Mouse (Mus musculus) thymus, postnatal 10 days (tissue): ENCODE results near the gene Zcchc4.
"Not testable (repeated sequence)": the region's sequence is repeated elsewhere in the genome, so short reads cannot be mapped to it uniquely, and the experiment has no call there.

Source experiments
- DNase-seq, 2 experiments: peaks; one replicate each; pipeline ENCODE4 v3.0.0; 2021; ENCODE audit warnings: low spot score in 2 of 2

Gene Zcchc4

DNA sequence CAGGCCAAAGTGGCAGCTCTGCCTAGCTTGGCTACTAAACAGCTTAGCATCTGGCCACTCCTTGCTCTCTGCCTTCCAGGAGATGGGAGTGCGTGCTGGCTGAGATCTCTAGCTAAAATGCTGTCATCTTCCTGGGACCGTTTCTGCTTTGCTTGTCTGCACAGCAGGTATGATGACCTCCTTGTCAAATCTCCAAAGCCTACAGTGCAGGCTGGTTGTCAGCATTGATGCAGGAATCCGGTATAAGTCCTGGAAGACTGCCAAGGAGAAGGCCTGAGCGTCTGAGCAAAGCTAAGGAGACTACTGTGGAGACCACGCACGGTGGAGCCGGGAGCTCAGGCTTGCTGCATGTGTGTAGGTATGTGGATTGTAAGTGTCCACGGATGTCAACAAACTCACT is at the start of gene Zcchc4:
Gene Zcchc4 (plus strand): TSS at position 173 of the 400 bp plus-strand sequence.
- no peak for DNase-seq

DNA sequence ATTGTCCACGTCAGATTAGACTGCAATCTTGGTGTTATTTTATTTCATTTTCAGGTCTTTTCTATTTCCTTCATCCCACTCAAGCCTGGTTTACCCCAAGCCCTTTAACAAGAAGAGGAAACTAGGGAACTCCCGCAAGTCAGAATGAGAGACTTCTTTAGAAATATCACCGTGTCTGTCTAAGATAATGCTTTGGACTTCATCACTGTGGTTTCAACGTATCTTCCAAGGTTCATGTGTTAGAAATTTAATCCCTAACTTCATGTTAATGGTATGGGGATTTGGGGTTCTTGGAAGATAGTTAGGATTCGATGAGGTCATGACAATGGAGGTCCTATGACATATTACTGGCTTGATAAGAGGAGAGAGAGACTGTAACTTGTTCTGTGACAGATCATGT is 47.5 kb upstream of the Zcchc4 start:
- DNase-seq = no peak

DNA sequence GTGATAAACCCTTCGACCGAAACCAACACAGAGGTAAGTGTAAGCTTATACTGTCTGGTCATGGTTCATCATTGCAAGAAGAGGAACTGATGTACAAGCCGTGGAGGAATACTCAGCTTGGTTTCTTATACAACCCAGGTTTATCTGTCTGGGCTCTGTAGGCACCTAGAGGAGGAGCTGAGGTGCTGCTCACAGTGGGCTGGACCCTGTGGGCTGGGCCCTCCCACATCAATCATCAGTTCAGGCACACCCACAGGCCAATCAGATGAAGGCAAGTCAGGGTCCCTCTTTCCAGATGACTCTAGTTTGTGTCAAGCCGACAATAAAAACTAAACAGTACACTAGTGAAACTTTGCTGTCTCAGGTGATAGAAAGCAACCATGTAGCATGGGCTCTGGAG is 42.4 kb upstream of the Zcchc4 start:
- no peak for DNase-seq

DNA sequence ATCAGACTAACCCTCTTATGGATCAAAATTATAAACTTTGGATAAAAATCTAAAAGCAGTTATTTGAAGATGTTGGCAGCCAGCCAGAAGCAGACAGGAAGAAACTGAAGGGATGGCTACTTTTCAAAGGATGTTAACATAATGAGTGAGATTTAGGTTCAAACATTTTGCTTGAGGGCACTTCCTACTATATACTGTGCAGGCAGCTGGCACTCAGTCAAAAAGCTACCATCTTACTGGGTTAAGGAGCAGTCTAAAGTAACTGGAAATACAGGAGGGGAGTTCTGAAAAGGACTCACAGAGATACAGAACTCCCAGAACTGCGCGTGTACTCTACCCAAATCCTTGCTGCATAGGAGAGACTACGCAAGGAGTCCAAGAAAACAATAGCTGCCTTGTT is 39.2 kb upstream of the Zcchc4 start:
- DNase-seq = no peak

DNA sequence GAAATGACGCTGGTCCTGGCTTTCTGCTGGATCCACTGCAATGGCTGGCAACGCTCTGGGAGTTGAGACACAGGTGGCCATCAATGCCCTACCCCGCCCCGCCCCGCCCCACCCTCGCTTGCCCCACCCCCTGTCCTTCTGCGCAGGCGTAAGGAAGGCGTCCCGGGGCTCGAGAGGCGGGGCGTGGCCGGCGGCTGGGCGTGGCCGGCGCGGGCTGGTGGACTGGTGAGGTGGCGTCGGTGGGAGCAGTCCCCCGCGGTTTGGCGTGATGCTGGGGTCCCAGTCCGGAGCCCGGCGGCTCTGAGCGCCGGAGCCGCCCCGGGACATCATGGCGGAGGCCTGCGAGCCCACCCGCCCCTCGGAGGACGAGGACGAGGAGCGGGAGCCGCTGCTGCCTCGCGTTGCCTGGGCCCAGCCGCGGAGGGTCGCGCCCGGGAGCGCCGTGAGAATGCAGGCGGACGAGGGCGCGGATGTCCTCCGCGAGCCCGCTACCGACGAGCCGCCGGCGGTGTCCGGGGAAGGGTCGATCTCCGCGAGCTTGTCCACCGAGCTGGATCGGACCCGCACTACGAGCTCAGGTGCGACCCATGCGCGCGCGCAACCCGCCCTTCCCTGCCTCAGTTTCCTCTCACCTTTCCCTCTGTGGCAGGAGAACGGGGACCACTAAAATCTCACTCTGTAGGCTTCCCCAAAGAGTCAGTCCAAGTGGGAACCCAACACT is 33.7 kb upstream of the Zcchc4 start, which contains the start of gene Pi4k2b:
Gene Pi4k2b (plus strand): TSS at position 184 of the 721 bp plus-strand sequence.
- peak; percentile 72 to 82 for DNase-seq

DNA sequence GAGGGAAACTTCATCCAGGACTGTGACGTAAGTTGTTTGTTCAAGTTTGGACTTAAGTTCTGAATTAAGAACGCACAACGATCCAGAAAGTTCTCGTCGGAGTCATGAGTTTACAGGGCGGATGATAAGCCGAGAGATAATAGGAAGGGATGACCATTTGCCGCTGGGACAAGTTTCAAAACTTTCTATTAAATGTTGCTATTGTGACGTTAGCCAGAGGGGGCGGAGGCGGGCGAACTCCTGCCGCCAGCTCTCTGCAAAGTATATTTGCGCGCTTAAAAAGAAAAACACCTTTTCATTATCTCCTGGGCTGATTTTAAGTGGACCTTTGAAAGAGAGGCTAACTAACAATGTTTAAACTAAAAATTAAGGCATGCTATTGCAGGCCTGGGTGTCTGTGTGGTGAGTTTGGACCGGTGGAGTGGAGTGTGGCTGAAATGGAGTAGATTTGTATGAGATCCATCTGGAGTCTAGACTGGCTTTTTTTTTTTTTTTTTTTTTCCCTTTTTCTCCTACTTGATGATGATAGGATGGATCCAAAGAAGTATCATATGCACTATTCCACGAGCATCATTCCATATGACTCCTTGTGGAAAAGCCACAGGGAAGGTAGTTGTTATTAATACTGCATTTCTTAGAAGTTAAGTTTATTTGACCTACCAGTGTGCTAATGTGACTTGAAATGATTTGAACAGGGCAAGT is 32.9 kb upstream of the Zcchc4 start:
- DNase-seq = peak in 1 of 2 experiments; percentile 28

DNA sequence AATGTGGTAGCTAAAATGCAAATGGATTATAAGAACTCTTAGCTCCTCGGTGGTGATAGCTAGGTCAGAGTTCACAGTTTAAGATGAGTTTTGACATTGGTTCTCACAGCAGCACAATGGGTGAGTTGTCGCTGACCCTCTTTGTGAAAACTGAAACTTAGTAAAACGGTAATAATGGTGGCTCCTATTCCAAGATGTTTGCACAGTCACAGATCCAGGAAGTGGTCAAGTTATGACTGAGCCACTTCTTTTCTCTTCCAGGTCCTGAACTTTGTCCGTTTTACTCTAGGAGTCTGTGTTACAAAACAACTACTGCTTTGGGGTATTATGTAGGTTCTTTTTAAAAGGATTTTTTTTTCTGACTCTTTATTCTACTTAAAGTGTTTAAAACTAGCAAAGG is 32.0 kb upstream of the Zcchc4 start:
- no peak for DNase-seq

DNA sequence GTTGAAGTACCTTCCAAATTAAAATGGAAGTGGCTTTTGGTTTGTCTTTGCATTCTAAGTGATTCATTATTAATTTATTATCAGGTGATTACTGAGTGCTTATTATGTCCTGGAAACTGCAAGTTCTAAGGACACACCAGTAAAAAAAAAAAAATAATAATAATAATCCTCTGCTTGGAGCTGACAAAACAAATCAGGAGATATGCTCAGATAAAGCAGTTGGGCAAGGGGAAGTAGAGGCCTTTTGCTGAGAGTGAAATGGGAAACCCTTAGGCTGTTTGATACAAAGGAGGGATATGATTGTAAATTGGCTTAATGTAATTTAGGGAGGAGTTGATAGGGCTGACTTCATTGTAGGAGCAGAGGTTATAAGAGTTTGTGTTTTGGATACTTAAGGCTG is 28.3 kb upstream of the Zcchc4 start:
- no peak for DNase-seq

DNA sequence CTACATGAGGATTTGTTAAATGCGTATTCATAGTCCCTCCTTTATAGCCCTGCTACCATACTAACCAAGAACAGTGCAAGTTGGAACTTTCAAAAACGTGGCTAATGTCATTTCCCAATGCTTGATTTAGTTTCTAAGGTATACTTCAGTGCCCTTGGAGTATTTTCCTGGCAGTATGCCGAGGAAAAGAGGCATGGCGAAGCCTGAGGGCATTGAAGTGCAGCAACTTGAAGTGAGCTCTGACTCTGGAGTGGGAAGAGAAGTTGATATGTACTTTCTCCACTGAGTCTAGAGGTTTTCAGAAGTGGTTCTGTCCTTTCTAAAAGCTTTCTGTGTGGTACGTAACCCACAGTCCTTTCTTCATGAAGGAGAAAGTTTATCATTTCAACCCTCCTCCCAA is 26.5 kb upstream of the Zcchc4 start:
- DNase-seq = no peak

DNA sequence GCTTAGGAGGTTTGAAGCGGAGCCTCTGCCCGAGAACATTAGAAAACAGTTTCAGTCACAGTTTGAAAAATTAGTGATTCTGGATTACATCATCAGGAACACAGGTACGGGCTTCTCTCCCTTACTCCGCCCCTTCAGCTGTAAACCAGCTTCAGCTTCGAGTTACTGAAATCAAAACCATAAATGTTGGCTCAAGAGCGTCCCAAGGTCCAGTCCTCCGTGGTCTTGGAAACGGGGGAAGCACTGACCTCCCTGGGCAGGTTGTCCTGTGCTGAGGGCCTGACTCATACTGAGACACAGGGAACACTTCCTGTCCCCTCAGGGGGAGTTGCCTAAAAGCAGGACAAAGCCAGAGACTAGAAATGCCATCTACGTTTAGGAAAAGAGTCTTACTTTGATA is 22.1 kb upstream of the Zcchc4 start:
- no peak for DNase-seq

DNA sequence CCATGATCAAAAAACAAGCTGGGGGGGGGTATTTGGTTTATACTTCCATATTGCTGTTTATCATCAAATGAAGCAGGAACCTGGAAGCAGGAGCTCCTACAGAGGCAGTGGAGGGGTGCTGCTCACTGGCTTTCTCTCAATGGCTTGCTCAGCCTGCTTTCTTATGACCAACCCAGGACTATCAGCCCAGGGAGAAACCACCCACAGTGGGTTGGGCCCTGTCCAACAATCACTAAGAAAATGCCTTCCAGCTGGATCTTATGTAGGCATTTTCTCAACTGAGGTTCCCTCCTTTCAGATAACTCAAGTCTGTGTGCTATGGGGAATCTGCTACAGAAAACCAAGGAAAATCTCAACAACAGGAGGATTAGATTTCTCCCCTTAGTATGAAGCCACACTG is 21.0 kb upstream of the Zcchc4 start:
- DNase-seq = no peak

DNA sequence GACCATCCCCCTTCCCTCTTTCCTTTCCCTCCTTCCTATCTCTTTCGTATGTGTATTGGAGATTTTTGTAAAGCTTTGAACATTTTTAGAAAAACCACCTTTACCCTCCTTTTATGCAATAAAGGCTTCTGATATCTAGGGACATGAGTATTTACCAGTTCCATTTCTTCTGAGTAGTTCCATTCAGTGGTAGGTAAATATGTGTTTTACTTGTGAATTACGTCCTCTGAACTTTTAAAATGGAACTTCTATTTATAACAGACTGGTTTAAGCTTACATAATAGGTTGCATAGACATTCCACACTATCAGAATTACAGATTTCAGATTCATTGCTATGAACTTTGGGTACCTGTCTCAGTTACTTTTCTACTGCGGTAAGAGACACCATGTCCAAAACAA is 19.9 kb upstream of the Zcchc4 start:
- DNase-seq = no peak

DNA sequence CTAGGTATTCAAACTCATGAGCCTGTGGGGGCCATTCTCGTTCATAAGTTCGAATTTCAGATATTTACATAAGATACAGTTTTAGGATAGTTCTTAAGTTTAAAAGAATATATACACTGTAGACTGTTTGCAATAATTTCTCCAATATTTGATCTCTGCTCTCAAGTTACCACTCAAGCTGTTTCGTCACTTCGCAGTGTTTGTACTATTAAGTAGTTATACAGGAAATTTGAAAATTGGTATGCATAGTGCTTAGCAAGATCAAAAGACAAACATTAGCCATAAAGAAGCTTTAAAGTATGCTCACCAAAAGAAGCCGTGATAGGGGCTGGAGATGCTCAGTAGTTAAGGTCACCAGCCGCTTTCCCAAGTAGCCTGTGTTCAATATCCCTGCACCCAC is 19.2 kb upstream of the Zcchc4 start:
- no peak for DNase-seq

DNA sequence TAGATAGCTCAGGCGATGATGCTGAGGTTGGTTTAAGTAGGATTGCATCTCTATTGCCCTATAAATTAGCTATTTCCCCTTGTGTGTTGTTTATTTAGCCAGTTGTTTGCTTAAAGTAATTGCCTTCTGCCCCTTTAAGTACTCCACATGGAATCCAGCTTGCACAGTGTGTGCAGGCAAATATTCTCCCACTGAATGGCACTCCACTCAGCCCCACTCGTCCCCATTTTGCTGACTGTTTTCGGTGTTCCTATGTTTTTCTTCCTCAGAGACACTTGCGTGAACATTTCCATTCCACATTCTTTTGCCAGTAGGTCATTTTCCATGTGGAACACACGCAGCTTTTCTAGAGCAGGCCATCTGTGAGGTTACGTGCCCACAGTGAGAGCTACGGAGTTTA is 12.6 kb upstream of the Zcchc4 start:
- no peak for DNase-seq

DNA sequence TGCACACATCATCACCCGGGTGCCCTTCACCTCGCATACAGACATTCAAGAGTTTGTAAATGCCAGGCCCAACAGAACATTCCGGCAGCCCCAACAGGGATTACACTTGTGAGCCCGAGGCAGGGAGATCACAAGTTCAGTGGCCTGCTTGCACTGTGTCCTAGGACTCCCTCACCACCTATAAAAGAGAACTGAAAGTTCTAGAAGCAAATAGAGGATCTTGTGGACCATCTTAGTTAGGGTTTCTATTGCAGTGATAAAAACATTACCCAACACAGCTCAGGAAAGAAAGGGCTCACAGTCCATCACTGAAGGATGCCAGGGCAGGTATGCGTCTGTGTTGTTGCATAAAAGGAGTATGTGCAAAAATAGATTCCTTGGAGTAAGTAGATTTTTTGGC is 942 bp upstream of the Zcchc4 start:
- DNase-seq = no peak

DNA sequence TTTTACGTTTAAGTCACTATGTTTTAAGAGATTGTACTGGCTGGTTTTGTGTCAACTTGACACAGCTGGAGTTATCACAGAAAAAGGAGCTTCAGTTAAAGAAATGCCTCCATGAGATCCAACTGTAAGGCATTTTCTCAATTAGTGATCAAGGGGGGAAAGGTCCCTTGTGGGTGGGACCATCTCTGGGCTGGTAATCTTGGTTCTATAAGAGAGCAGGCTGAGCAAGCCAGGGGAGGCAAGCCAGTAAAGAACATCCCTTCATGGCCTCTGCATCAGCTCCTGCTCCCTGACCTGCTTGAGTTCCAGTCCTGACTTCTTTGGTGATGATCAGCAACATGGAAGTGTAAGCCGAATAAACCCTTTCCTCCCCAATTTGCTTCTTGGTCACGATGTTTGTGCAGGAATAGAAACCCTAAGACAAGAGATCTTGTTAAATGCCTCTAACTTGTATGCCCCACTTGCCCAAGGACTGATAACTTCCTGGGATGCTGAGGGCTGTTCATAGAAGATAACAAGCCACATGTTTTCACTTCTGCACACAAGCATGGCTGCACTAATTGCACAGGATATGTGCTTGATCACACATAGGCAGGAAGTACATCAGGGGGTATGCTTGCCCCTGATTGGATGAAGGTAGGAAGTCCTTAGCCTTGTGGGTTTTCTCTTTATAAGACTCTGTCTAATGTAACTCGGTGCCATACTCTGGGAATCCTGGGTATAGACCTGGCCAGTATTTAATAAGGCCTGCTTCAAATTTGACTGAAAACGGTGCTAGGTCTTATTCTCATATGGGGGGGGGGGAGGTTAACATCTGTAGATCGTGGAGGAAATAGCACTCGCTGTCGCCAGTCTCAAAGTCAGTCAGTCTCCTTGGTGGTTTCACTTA is 1.5 kb downstream of the Zcchc4 start:
- not testable (repeated sequence) for DNase-seq

DNA sequence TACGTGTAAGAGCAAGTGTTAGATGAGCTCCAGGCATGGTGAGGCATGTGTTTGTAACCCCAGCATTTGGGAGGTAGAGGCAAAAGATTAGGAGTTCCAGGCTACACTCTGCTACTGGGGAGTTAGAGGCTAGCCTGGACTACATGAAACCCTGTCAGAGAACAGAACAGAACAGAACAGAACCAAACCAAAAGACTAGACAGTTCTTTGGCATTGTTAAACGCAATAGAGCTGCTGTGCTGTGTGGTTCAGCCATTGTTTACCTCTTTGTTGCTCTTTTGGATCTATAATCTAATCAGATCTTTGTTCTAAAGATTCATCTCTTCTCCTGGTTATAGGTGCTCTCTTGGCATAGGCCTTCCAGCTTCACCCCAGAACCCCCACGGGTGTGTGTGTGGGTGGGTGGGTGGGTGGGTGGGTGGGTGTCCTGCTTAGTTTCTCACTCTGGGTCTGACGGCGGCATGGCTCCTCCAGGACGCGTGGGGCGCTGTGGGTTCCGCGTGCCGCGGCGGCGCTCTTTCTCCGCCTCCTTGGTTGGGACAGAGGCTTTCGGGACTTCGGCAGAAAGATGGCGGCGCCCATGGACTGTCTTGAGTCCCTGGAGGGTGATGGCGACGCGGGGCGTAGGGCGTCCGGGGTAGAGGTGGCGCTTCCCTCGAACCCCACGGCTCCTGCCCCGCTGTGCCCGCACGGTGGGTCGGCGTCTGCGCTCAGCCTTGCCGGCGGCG is 7.5 kb downstream of the Zcchc4 start:
- DNase-seq = peak; percentile 74 to 83

DNA sequence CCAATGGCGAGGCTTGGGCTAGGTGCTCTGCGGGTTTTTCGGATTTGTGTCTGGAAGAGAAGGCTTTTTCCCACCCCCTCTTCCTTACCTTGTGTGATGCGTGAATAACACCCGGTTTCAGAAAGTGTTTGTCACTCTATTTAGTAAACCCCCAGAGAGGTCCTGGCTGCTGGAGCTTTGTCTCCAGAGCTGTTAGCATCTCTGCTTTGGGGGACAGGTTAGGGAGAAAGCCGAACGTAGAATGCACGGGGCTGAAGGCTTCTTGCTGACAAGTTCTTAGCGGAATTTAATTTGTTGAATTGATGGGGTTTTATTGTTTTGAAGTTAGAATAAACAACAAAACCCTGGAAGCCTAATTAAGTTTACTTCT is 8.0 kb downstream of the Zcchc4 start:
- DNase-seq = no peak

DNA sequence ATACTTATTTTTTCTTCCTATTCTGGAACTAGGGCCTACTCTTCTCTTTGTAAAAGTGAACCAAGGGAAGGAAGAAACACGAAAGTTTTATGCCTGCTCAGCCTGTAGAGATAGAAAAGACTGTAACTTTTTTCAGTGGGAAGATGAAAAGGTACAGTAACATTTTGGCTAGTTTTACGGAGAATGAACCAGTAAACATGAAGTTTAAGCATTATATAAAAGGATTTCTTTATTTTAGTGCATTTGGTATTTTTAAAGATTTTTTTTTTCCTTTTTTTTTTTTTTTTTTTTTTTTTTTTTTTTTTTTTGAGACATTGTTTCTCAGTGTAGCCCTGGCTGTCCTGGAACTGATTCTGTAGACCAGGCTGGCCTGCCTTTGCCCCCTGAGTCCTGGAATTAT is 8.7 kb downstream of the Zcchc4 start:
- no peak for DNase-seq

DNA sequence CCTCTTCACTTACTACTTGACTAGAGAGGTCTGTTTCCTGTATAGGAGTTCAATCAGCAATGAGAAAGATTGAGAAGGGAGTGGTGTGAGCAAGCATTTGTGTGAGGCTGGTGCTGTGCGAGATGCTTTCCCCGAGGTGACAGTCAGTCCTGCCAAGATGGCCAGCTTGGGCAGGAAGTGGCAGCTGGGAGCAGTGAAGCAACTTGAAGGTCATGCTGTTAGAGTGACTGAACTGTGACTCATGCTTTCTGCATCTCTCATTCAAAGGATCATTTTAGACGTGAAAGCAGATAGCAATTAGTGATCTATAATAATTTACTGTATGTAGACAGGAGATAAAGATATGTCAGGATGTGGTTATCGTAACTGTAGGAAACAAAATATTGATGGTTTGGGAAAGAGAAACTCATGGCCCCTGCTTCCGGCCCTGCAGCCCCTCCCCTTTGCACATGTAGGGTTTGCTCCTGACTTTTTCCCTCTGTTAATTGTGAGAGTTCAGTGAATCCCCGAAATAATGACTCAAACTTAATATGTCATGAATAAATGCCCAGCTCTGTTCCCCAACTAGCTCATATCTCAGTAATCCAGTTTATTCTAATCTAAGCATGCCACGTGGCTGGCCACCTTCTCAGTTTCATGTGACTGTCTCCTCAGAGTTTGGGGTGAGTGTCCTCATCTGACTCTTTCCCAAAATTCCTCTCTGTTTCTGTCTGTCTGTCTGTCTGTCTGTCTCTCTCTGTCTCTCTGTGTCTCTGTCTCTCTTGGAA is 11.5 kb downstream of the Zcchc4 start:
- no peak for DNase-seq

DNA sequence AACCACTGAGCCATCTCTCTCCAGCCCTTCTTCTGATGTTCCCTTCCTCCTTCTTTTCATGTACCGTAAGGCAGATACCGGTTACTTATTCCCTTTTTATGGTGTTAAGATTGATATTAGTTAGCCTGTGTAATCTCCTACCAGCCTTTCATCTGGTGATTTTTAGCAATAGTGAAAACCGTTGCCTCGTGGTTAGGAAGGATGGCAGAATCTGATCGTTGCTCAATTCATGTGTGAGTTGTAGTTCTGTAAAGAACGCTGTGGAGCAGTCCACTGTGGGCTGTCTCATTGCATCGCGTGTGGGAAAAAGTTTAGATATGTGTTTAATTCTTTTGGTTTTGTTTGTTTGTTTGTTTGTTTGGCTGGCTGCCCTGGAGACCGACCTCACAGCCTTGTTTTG is 18.0 kb downstream of the Zcchc4 start:
- no peak for DNase-seq
